Mouse (Mus musculus) intestine, embryonic 15.5 days (tissue): ENCODE data around the gene Etv6. TPM values are rescaled to one million over a fixed set of nuclear protein-coding genes. Genes with fewer than 3 reads are reported as not detected.

Experiments used
- ATAC-seq: fragments of 200-750 bp; cut with Nextera tagmentation; 2 replicates; pipeline ENCODE4 v1.8.0; 2017; ENCODE audit warnings: moderate TSS enrichment, moderate library complexity
- H3K27ac ChIP-seq: fragments of 300-500 bp; sonication (generic); 2 replicates; pipeline ENCODE4 v1.5.1; 2015; ENCODE audit warnings: mild to moderate bottlenecking, inconsistent platforms
- H3K27me3 ChIP-seq: fragments of 300-500 bp; sonication (generic); replicated peaks from 2 replicates; pipeline ENCODE4 v1.6.1; 2015; ENCODE audit warnings: inconsistent platforms
- H3K36me3 ChIP-seq: fragments of 300-500 bp; sonication (generic); 2 replicates; pipeline ENCODE4 v1.6.1; 2015; ENCODE audit warnings: inconsistent platforms
- H3K4me1 ChIP-seq: fragments of 300-500 bp; sonication (generic); replicated peaks from 2 replicates; pipeline ENCODE4 v1.6.1; 2015; ENCODE audit warnings: inconsistent platforms
- H3K4me2 ChIP-seq: fragments of 300-500 bp; sonication (generic); replicated peaks from 2 replicates; pipeline ENCODE4 v1.6.1; 2015; ENCODE audit warnings: mild to moderate bottlenecking, inconsistent platforms
- H3K4me3 ChIP-seq: fragments of 300-500 bp; sonication (generic); replicated peaks from 2 replicates; pipeline ENCODE4 v1.5.1; 2015; ENCODE audit warnings: inconsistent platforms
- H3K9ac ChIP-seq: fragments of 300-500 bp; sonication (generic); 2 replicates; pipeline ENCODE4 v1.6.1; 2015; ENCODE audit warnings: inconsistent platforms
- H3K9me3 ChIP-seq: fragments of 300-500 bp; sonication (generic); 2 replicates; pipeline ENCODE4 v1.6.1; 2016; ENCODE audit warnings: inconsistent platforms
- WGBS: fragments of 180-500 bp; shearing (Covaris S2); methylation state at CpG from one replicate; pipeline ENCODE4 v1.1.7; 2015; 5-methylcytosine and 5-hydroxymethylcytosine counted together
- polyA plus RNA-seq: library from polyadenylated mRNA; unstranded; fragments of >200 nt; fragmentation: Nextera tagmentation; extraction: Ambion mirVana; gene quantifications from 2 replicates; pipeline ENCODE4 v1.2.1, GENCODE M21; 2015

The Etv6 gene
- polyA plus RNA-seq, 1 experiment from 2014 or later = 12.5 TPM

- Histone ChIP-seq H3K9me3 (no peaks in the 10 kb centered on the region), H3K36me3 (no peaks in the 10 kb centered on the region), H3K9ac (no peak overlapping the region), H3K27ac (no peak overlapping the region), H3K4me3 (no peak overlapping the region), H3K4me1 (peaks cover 15% of the 10 kb centered on the region), H3K27me3 (no peaks in the 10 kb centered on the region), H3K4me2 (no peak overlapping the region)
- ATAC-seq = no peak
- 70% methylated on average over 13 of the region's 13 CpGs for WGBS
These were observed 175.4 kb downstream of the Etv6 start for GRCm38 (mm10) chr6:134210675-134211457.

- ATAC-seq = no peak
- no peak overlapping the region for H3K4me2 ChIP-seq
- WGBS = 83% methylated on average over 9 of the region's 9 CpGs
- no peak overlapping the region for H3K27ac ChIP-seq
- no peak overlapping the region for H3K4me3 ChIP-seq
- H3K9ac ChIP-seq = no peak overlapping the region
- peaks cover 13% of the 10 kb centered on the region for H3K4me1 ChIP-seq
- H3K36me3 ChIP-seq = no peaks in the 10 kb centered on the region
- no peaks in the 10 kb centered on the region for H3K27me3 ChIP-seq
- no peaks in the 10 kb centered on the region for H3K9me3 ChIP-seq
These were observed 175.9 kb downstream of the Etv6 start for GRCm38 (mm10) chr6:134211458-134211776.

GRCm38 (mm10) chr6:134217747-134218146, 182.2 kb downstream of the Etv6 start:
- no peaks in the 10 kb centered on the region for H3K36me3 ChIP-seq
- ATAC-seq = no peak
- no peak overlapping the region for H3K9ac ChIP-seq
- WGBS = 92% methylated on average over 6 of the region's 6 CpGs
- peaks cover 20% of the 10 kb centered on the region for H3K4me1 ChIP-seq
- H3K4me3 ChIP-seq = no peak overlapping the region
- no peaks in the 10 kb centered on the region for H3K9me3 ChIP-seq
- no peak overlapping the region for H3K4me2 ChIP-seq
- no peaks in the 10 kb centered on the region for H3K27me3 ChIP-seq
- no peak overlapping the region for H3K27ac ChIP-seq

GRCm38 (mm10) chr6:134218441-134218840, 182.9 kb downstream of the Etv6 start:
- H3K36me3 ChIP-seq = no peaks in the 10 kb centered on the region
- WGBS = 86% methylated on average over 3 of the region's 3 CpGs
- H3K27me3 ChIP-seq = no peaks in the 10 kb centered on the region
- peaks cover 20% of the 10 kb centered on the region for H3K4me1 ChIP-seq
- no peak overlapping the region for H3K4me3 ChIP-seq
- no peak overlapping the region for H3K27ac ChIP-seq
- H3K9ac ChIP-seq = no peak overlapping the region
- H3K9me3 ChIP-seq = no peaks in the 10 kb centered on the region
- ATAC-seq = no peak
- H3K4me2 ChIP-seq = no peak overlapping the region

GRCm38 (mm10) chr6:134219358-134219757, 183.9 kb downstream of the Etv6 start:
- Histone ChIP-seq H3K4me3 (no peak overlapping the region), H3K9ac (no peak overlapping the region), H3K9me3 (no peaks in the 10 kb centered on the region), H3K27me3 (no peaks in the 10 kb centered on the region), H3K36me3 (no peaks in the 10 kb centered on the region), H3K4me2 (0 out of 2 replicates have a peak overlapping the region, but pooled peaks have one; percentile 12), H3K4me1 (peaks cover 20% of the 10 kb centered on the region), H3K27ac (no peak overlapping the region)
- 26% methylated on average over 6 of the region's 6 CpGs for whole genome bisulfite sequencing
- peak; percentile 70 for ATAC-seq

- no peak overlapping the region for H3K4me2 ChIP-seq
- WGBS = 59% methylated on average over 13 of the region's 13 CpGs
- no peaks in the 10 kb centered on the region for H3K36me3 ChIP-seq
- peak; percentile 66 for ATAC-seq
- H3K4me3 ChIP-seq = no peak overlapping the region
- H3K27ac ChIP-seq = peak overlapping the region; percentile 32; the same call in 1 of the 2 replicates
- H3K27me3 ChIP-seq = no peaks in the 10 kb centered on the region
- H3K9ac ChIP-seq = no peak overlapping the region
- H3K4me1 ChIP-seq = peaks cover 20% of the 10 kb centered on the region
- H3K9me3 ChIP-seq = no peaks in the 10 kb centered on the region
These were observed 184.8 kb downstream of the Etv6 start for GRCm38 (mm10) chr6:134220209-134220777.

GRCm38 (mm10) chr6:134222248-134222929, 186.9 kb downstream of the Etv6 start:
- H3K27ac ChIP-seq = no peak overlapping the region
- no peaks in the 10 kb centered on the region for H3K9me3 ChIP-seq
- ATAC-seq = 0 out of 2 replicates have a peak, but pooled peaks have one; percentile 16
- no peak overlapping the region for H3K4me2 ChIP-seq
- H3K4me1 ChIP-seq = peaks cover 20% of the 10 kb centered on the region
- H3K9ac ChIP-seq = no peak overlapping the region
- no peaks in the 10 kb centered on the region for H3K36me3 ChIP-seq
- 62% methylated on average over 8 of the region's 8 CpGs for whole genome bisulfite sequencing
- no peaks in the 10 kb centered on the region for H3K27me3 ChIP-seq
- no peak overlapping the region for H3K4me3 ChIP-seq

GRCm38 (mm10) chr6:134225564-134225963, 190.1 kb downstream of the Etv6 start:
- Histone ChIP-seq H3K9ac (no peak overlapping the region), H3K27ac (no peak overlapping the region), H3K27me3 (no peaks in the 10 kb centered on the region), H3K4me3 (no peak overlapping the region), H3K4me1 (peaks cover 4% of the 10 kb centered on the region; the same call in 1 of the 2 replicates), H3K36me3 (no peaks in the 10 kb centered on the region), H3K9me3 (no peaks in the 10 kb centered on the region), H3K4me2 (no peak overlapping the region)
- 90% methylated on average over 11 of the region's 11 CpGs for WGBS
- ATAC-seq = no peak

GRCm38 (mm10) chr6:134226349-134227169, 191.1 kb downstream of the Etv6 start:
- no peak for ATAC-seq
- H3K4me1 ChIP-seq = peaks cover 4% of the 10 kb centered on the region; the same call in 1 of the 2 replicates
- no peaks in the 10 kb centered on the region for H3K9me3 ChIP-seq
- no peaks in the 10 kb centered on the region for H3K36me3 ChIP-seq
- H3K4me3 ChIP-seq = no peak overlapping the region
- H3K4me2 ChIP-seq = no peak overlapping the region
- H3K27ac ChIP-seq = no peak overlapping the region
- no peak overlapping the region for H3K9ac ChIP-seq
- no peaks in the 10 kb centered on the region for H3K27me3 ChIP-seq
- 79% methylated on average over 8 of the region's 8 CpGs for WGBS

GRCm38 (mm10) chr6:134236311-134236710, 200.8 kb downstream of the Etv6 start:
- Histone ChIP-seq H3K4me1 (no peaks in the 10 kb centered on the region), H3K27me3 (no peaks in the 10 kb centered on the region), H3K4me2 (no peak overlapping the region), H3K36me3 (peaks cover 14% of the 10 kb centered on the region), H3K9me3 (no peaks in the 10 kb centered on the region), H3K27ac (no peak overlapping the region), H3K9ac (no peak overlapping the region), H3K4me3 (no peak overlapping the region)
- no peak for ATAC-seq
- WGBS = 76% methylated on average over 4 of the region's 4 CpGs

- Histone ChIP-seq H3K27me3 (no peaks in the 10 kb centered on the region), H3K4me2 (no peak overlapping the region), H3K9ac (no peak overlapping the region), H3K4me3 (no peak overlapping the region), H3K36me3 (peaks cover 14% of the 10 kb centered on the region), H3K9me3 (no peaks in the 10 kb centered on the region), H3K27ac (no peak overlapping the region), H3K4me1 (peaks cover 3% of the 10 kb centered on the region; the same call in 1 of the 2 replicates)
- ATAC-seq = no peak
- 84% methylated on average over 9 of the region's 9 CpGs for WGBS
These were observed 203.0 kb downstream of the Etv6 start for GRCm38 (mm10) chr6:134238455-134238854.

- H3K4me3 ChIP-seq = no peak overlapping the region
- no peak overlapping the region for H3K4me2 ChIP-seq
- no peak overlapping the region for H3K27ac ChIP-seq
- peaks cover 5% of the 10 kb centered on the region; the same call in 1 of the 2 replicates for H3K4me1 ChIP-seq
- ATAC-seq = no peak
- H3K9me3 ChIP-seq = no peaks in the 10 kb centered on the region
- H3K27me3 ChIP-seq = no peaks in the 10 kb centered on the region
- H3K9ac ChIP-seq = no peak overlapping the region
- H3K36me3 ChIP-seq = peaks cover 14% of the 10 kb centered on the region
- WGBS = 98% methylated on average over 4 of the region's 4 CpGs
These were observed 205.5 kb downstream of the Etv6 start for GRCm38 (mm10) chr6:134240988-134241387.
